Mouse (Mus musculus): ENCODE data around the gene Erc2. TPM values are rescaled to one million over a fixed set of nuclear protein-coding genes. Genes with fewer than 3 reads are reported as not detected.
"Not testable (repeated sequence)": the region's sequence is repeated elsewhere in the genome, so short reads cannot be mapped to it uniquely, and the experiment has no call there.

Gene Erc2
- 1.4 and 1.5 TPM in 2 replicates for polyA plus RNA-seq (2015; fragmentation: Nextera tagmentation; extraction: Ambion mirVana)

DNA sequence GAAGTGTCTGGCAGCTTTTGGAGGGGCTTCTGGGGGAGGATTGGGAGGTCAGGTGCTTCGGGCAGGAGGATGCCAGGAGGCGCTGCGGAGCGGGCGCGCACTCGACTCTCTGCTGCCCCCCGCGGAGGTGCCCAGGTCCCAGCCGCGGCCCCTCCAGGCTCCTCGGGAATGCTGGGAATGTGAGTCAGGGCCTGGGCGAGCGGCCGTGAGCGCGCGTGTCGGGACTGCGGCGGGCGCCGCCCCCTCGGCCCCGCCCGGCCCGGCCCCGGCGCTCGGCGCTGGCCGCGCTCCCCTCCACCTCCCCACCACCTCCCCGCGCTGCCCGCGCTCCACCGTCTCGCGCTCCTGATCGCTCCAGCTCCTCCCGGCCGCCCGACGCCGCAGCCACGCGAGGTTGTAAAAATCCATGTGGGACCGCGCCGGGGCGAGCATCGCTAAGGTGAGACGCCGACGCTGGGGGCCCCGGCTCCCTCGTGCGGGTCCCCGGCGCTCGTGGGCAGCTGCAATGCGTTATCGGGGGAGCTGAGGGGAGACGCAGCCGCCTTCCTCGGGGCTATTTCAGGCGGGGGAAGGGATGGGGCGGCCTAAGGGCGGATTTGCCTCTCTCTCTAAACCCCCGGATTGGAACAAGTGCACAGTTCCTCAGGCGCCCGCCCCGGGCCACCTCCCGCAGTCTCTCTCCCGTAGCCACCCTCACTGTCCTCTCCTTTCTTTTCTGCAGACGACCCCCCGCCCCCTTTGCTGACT, at the start of gene Erc2:
Gene Erc2 (plus strand): TSS at position 253 of the 747 bp plus-strand sequence.
- ATAC-seq (ENCODE audit: low read depth): peak; percentile 90
- Histone ChIP-seq H3K4me2 (ENCODE audit: low read depth, low read length) (peak within 1 kb of the TSS; percentile 68), H3K27ac (ENCODE audit: low read length) (no peak within 1 kb of the TSS), H3K4me1 (ENCODE audit: control insufficient read depth, low read depth, low read length) (no peaks in the 10 kb centered on the region), H3K9ac (ENCODE audit: low read depth, low read length) (peak within 1 kb of the TSS; percentile 41; the same call in 1 of the 2 replicates), H3K9me3 (replicated peaks; ENCODE audit: control insufficient read depth, low read length) (no peaks in the 10 kb centered on the region), H3K4me3 (ENCODE audit: low read depth, low read length) (peak within 1 kb of the TSS; percentile 60), H3K36me3 (ENCODE audit: control insufficient read depth, insufficient read depth) (no peaks in the 10 kb centered on the region), H3K27me3 (ENCODE audit: control insufficient read depth, insufficient read depth, low read depth, low read length) (peaks cover 20% of the 10 kb centered on the region)
- under 1% methylated on average over 71 of the region's 78 CpGs for WGBS (ENCODE audit: insufficient replicate concordance)

DNA sequence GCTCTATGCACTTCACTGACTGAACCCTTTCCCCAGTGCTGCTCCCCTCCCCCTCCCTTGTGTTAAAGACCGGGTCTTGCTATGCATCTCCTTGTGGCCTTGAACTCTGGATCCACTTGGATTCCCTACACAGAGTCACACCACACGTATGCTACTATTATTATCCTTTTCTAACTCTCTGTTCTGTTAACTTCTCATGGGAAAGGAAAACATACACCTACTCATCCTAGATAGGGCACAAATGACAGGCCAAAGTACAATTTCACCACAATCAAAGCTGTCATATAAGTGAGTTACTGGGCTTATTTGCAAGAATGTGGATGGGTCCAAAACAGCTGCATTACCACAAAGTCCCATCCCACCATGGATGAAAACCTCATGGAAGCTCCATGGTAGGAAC, 43.8 kb upstream of the Erc2 start:
- no peak overlapping the region for H3K4me2 ChIP-seq (ENCODE audit: low read depth, low read length)
- 47% methylated on average over 2 of the region's 2 CpGs for WGBS (ENCODE audit: insufficient replicate concordance)
- no peak overlapping the region for H3K27ac ChIP-seq (ENCODE audit: low read length)
- no peak for ATAC-seq (ENCODE audit: low read depth)
- no peak overlapping the region for H3K4me3 ChIP-seq (ENCODE audit: low read depth, low read length)
- H3K9me3 ChIP-seq (replicated peaks; ENCODE audit: control insufficient read depth, low read length): no peaks in the 10 kb centered on the region; the same call in 1 of the 2 replicates
- no peaks in the 10 kb centered on the region for H3K4me1 ChIP-seq (ENCODE audit: control insufficient read depth, low read depth, low read length)
- H3K36me3 ChIP-seq (ENCODE audit: control insufficient read depth, insufficient read depth): no peaks in the 10 kb centered on the region
- H3K9ac ChIP-seq (ENCODE audit: low read depth, low read length): no peak overlapping the region
- H3K27me3 ChIP-seq (ENCODE audit: control insufficient read depth, insufficient read depth, low read depth, low read length): no peaks in the 10 kb centered on the region

DNA sequence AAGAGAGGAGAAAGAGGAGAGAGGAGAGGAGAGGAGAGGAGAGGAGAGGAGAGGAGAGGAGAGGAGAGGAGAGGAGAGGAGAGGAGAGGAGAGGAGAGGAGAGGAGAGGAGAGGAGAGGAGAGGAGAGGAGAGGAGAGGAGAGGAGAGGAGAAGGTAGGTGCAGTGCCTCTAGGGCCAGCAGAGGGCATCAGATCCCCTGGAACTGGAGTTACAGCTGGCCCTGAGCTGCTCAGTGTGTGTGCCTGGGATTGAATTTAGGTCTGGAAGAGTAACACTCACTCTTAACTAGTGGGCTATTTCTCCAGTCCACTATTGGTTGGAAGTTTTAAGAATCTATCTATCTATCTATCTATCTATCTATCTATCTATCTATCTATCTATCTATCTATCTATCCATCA, 32.6 kb upstream of the Erc2 start:
- not testable (repeated sequence) for H3K9me3 ChIP-seq (replicated peaks; ENCODE audit: control insufficient read depth, low read length); H3K27ac ChIP-seq (ENCODE audit: low read length); H3K4me1 ChIP-seq (ENCODE audit: control insufficient read depth, low read depth, low read length); H3K27me3 ChIP-seq (ENCODE audit: control insufficient read depth, insufficient read depth, low read depth, low read length); H3K9ac ChIP-seq (ENCODE audit: low read depth, low read length); H3K4me2 ChIP-seq (ENCODE audit: low read depth, low read length); H3K4me3 ChIP-seq (ENCODE audit: low read depth, low read length); ATAC-seq (ENCODE audit: low read depth); H3K36me3 ChIP-seq (ENCODE audit: control insufficient read depth, insufficient read depth)

DNA sequence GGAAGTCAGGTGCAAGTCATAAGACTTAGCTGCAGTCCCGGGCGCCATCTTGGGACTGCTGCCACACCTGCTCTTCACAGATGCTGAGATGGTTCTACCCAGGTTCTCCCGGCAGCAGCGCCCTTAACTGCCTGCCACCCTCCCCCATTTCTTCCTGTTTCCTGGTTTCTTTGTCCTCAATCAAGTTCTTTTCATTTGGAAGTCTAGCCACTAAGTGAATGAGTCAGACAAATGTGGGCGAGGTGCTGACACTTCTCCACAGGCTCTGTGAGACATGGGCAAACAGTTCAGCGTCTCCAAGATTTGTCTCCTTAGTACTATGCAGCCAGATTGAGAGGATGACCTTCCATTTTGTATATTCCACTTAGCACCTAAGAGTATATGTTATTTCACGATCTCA, 30.1 kb upstream of the Erc2 start:
- H3K27me3 ChIP-seq (ENCODE audit: control insufficient read depth, insufficient read depth, low read depth, low read length): no peaks in the 10 kb centered on the region
- H3K4me2 ChIP-seq (ENCODE audit: low read depth, low read length): no peak overlapping the region
- no peak overlapping the region for H3K4me3 ChIP-seq (ENCODE audit: low read depth, low read length)
- H3K9me3 ChIP-seq (replicated peaks; ENCODE audit: control insufficient read depth, low read length): no peaks in the 10 kb centered on the region
- ATAC-seq (ENCODE audit: low read depth): no peak
- H3K36me3 ChIP-seq (ENCODE audit: control insufficient read depth, insufficient read depth): no peaks in the 10 kb centered on the region
- H3K4me1 ChIP-seq (ENCODE audit: control insufficient read depth, low read depth, low read length): no peaks in the 10 kb centered on the region
- WGBS (ENCODE audit: insufficient replicate concordance): 56% methylated on average over 7 of the region's 7 CpGs
- no peak overlapping the region for H3K9ac ChIP-seq (ENCODE audit: low read depth, low read length)
- no peak overlapping the region for H3K27ac ChIP-seq (ENCODE audit: low read length)

DNA sequence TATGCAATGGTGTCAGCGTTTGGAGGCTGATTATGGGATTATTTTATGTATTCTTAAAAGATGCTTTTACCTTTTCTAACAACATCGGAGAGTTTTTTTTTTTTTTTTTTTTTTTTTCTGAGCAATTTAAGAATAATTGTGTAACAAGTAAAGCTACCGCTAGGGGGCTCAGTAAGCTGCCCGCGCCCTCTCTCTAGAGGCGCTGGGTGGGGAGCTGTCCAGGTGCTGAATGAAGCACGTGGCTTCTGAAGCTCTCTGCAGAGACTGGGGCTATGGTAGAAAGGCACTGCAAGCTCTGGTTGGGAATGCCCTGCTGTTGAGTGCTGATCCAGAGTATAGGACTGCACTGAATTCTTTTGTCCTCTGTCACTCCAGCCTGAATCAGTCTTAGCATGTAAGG, 26.0 kb upstream of the Erc2 start:
- Histone ChIP-seq H3K4me3 (ENCODE audit: low read depth, low read length) (no peak overlapping the region), H3K4me2 (ENCODE audit: low read depth, low read length) (no peak overlapping the region), H3K27me3 (ENCODE audit: control insufficient read depth, insufficient read depth, low read depth, low read length) (no peaks in the 10 kb centered on the region), H3K4me1 (ENCODE audit: control insufficient read depth, low read depth, low read length) (no peaks in the 10 kb centered on the region), H3K9me3 (replicated peaks; ENCODE audit: control insufficient read depth, low read length) (no peaks in the 10 kb centered on the region), H3K9ac (ENCODE audit: low read depth, low read length) (no peak overlapping the region), H3K27ac (ENCODE audit: low read length) (no peak overlapping the region), H3K36me3 (ENCODE audit: control insufficient read depth, insufficient read depth) (no peaks in the 10 kb centered on the region)
- ATAC-seq (ENCODE audit: low read depth): no peak
- 5% methylated on average over 7 of the region's 7 CpGs for WGBS (ENCODE audit: insufficient replicate concordance)

DNA sequence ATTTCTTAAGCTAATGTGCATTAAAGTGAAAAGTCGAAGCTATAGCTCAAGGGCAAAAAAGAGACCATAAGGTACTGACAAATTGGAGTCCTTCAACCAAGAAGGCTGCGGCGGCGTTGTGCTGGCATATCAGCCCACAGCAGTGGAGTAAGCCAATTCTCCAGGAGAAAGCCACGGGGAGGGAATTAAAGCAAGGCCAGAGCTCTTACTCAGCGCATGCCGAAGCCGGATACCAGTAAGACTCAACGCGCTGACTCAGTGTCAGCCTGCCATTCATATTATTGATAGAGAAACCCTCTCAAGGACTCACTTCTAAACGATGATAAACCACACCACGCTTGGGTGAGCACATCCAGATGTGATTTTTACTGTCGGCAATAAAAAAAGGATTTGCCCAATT, 20.1 kb upstream of the Erc2 start:
- no peak overlapping the region for H3K27ac ChIP-seq (ENCODE audit: low read length)
- no peak overlapping the region for H3K9ac ChIP-seq (ENCODE audit: low read depth, low read length)
- no peaks in the 10 kb centered on the region for H3K9me3 ChIP-seq (replicated peaks; ENCODE audit: control insufficient read depth, low read length)
- H3K36me3 ChIP-seq (ENCODE audit: control insufficient read depth, insufficient read depth): no peaks in the 10 kb centered on the region
- no peak overlapping the region for H3K4me3 ChIP-seq (ENCODE audit: low read depth, low read length)
- no peak for ATAC-seq (ENCODE audit: low read depth)
- no peaks in the 10 kb centered on the region for H3K27me3 ChIP-seq (ENCODE audit: control insufficient read depth, insufficient read depth, low read depth, low read length)
- 65% methylated on average over 13 of the region's 13 CpGs for WGBS (ENCODE audit: insufficient replicate concordance)
- no peaks in the 10 kb centered on the region for H3K4me1 ChIP-seq (ENCODE audit: control insufficient read depth, low read depth, low read length)
- H3K4me2 ChIP-seq (ENCODE audit: low read depth, low read length): no peak overlapping the region

DNA sequence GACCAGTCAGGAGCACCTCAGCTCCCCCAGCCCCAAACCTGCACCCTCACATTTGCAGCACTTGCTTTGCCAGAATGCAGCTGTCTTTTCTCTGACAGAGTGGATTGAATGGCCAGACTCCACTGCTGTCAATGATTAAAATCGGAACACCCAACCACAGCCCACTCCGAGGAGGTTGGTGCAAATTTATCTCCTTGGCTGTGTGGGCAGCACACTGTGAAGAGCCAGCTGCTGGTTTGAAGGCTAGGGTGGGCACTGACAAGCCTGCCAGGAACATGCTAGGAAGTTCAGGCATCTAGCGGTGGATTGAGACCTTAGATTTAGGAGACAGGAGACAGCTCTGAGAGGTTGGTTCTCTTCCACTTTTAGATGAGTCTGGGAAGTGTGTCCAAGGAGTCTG, 14.8 kb upstream of the Erc2 start:
- Histone ChIP-seq H3K9ac (ENCODE audit: low read depth, low read length) (no peak overlapping the region), H3K4me2 (ENCODE audit: low read depth, low read length) (no peak overlapping the region), H3K27me3 (ENCODE audit: control insufficient read depth, insufficient read depth, low read depth, low read length) (no peaks in the 10 kb centered on the region), H3K36me3 (ENCODE audit: control insufficient read depth, insufficient read depth) (no peaks in the 10 kb centered on the region), H3K27ac (ENCODE audit: low read length) (no peak overlapping the region), H3K4me1 (ENCODE audit: control insufficient read depth, low read depth, low read length) (no peaks in the 10 kb centered on the region), H3K4me3 (ENCODE audit: low read depth, low read length) (no peak overlapping the region), H3K9me3 (replicated peaks; ENCODE audit: control insufficient read depth, low read length) (no peaks in the 10 kb centered on the region)
- ATAC-seq (ENCODE audit: low read depth): no peak
- 63% methylated on average over 3 of the region's 3 CpGs for WGBS (ENCODE audit: insufficient replicate concordance)

DNA sequence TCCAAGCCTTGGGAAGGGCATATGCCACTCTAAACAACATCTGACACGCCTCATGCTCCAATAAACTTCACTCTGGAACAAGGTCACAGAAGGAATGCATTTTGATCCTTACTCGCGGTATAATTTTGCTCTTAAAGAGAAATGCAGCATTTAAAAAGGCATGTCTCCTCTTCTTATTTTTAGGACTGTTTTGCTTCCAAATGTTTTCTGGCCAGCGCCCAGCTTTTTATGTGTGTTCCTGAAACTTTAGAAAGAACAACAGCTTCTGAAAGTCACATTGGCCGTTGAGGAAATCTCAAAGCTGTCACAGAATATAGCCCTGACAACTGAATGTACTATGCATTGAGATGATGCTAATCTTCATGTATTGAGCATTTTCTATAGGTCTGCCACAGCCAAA, 8.5 kb upstream of the Erc2 start:
- Histone ChIP-seq H3K9me3 (replicated peaks; ENCODE audit: control insufficient read depth, low read length) (no peaks in the 10 kb centered on the region), H3K27ac (ENCODE audit: low read length) (no peak overlapping the region), H3K4me2 (ENCODE audit: low read depth, low read length) (no peak overlapping the region), H3K4me3 (ENCODE audit: low read depth, low read length) (no peak overlapping the region), H3K36me3 (ENCODE audit: control insufficient read depth, insufficient read depth) (no peaks in the 10 kb centered on the region), H3K9ac (ENCODE audit: low read depth, low read length) (no peak overlapping the region), H3K4me1 (ENCODE audit: control insufficient read depth, low read depth, low read length) (no peaks in the 10 kb centered on the region), H3K27me3 (ENCODE audit: control insufficient read depth, insufficient read depth, low read depth, low read length) (no peaks in the 10 kb centered on the region)
- WGBS (ENCODE audit: insufficient replicate concordance): 52% methylated on average over 5 of the region's 5 CpGs
- ATAC-seq (ENCODE audit: low read depth): no peak

DNA sequence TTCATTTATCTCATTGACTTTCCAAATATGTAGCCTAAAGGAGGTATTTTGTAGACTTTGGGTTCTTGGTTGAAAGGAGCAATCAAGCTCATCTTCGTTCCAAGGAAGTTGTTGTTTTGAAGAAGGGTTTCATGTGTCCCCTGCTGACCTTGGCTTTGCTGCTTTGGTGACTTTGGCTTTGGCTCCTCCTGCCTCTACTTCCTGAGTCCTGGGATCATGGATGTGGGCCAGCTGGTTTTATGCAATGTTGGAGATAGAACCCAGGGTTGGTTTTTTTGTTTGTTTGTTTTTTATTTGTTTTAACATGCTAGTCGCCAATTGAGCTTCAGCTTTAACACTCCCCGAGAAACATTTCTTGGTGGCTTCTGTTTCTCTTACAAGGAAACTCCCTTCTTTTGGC, 4.9 kb upstream of the Erc2 start:
- peaks cover 12% of the 10 kb centered on the region for H3K27me3 ChIP-seq (ENCODE audit: control insufficient read depth, insufficient read depth, low read depth, low read length)
- ATAC-seq (ENCODE audit: low read depth): no peak
- H3K9ac ChIP-seq (ENCODE audit: low read depth, low read length): no peak overlapping the region
- 55% methylated on average over 3 of the region's 3 CpGs for WGBS (ENCODE audit: insufficient replicate concordance)
- H3K36me3 ChIP-seq (ENCODE audit: control insufficient read depth, insufficient read depth): no peaks in the 10 kb centered on the region
- H3K27ac ChIP-seq (ENCODE audit: low read length): no peak overlapping the region
- no peak overlapping the region for H3K4me2 ChIP-seq (ENCODE audit: low read depth, low read length)
- H3K4me1 ChIP-seq (ENCODE audit: control insufficient read depth, low read depth, low read length): no peaks in the 10 kb centered on the region
- no peak overlapping the region for H3K4me3 ChIP-seq (ENCODE audit: low read depth, low read length)
- no peaks in the 10 kb centered on the region for H3K9me3 ChIP-seq (replicated peaks; ENCODE audit: control insufficient read depth, low read length)
